8 mouse cellular contexts compared by ENCODE assay signal in the genomic region with DNA sequence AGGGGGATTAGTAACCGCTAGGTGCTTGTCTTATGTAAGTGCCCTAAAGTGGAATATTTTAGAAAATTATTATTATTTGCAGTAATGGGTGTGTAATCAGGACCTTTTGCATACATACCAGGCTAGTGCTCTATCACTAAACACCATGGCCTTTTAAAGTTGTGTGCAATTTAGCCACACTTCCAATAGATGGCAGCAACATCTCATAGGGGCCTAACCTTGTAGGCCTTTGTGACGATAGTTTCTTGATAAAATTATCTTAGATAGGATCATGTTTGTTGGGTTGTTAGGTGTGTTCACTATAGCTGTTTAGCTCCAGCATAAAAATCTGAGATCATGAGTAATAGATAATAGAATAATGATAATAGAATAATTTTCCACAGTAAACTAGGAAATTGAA. TPM values are rescaled to one million over a fixed set of nuclear protein-coding genes. Genes with fewer than 3 reads are reported as not detected.
DNase-seq lines count a peak whose midpoint lies in the region; ATAC-seq and TF ChIP-seq lines count a peak whose summit lies in the region.
"Had no signal": no experiment of that assay in that cellular context is flagged by ENCODE, and none has a peak within 500 bp of the region (broad histone marks: within the 10 kb centered on the region; RNA-seq: fewer than 3 reads in every experiment).

No protein-coding gene starts in this region.

- H3K9me3 ChIP-seq in G1E (replicated peaks), result no peaks in the 10 kb centered on the region

- 23% methylated on average over 2 of the region's 2 CpGs for WGBS in large intestine, adult 2 months

- TF ChIP-seq CTCF in G1E (IDR thresholded peaks at IDR 0.05; ENCODE audit: low read depth, low read length), result peak; percentile 15; the same call in 1 of the 2 replicates

- H3K27me3 ChIP-seq in G1E (ENCODE audit: insufficient read depth, low read length), result no peaks in the 10 kb centered on the region
- H3K27me3 ChIP-seq in splenic B cell, adult 2 months (ENCODE audit: control insufficient read depth, insufficient read depth, low read length, poor library complexity, severe bottlenecking), result no peaks in the 10 kb centered on the region

- H3K4me3 ChIP-seq in G1E (ENCODE audit: low read depth, low read length), result no peak overlapping the region

- no peaks in the 10 kb centered on the region for H3K36me3 ChIP-seq in G1E (replicated peaks)
- H3K36me3 ChIP-seq in splenic B cell, adult 2 months (ENCODE audit: control insufficient read depth, insufficient read depth, low read length, poor library complexity, severe bottlenecking), result no peaks in the 10 kb centered on the region

- peak; percentile 49 for DNase-seq in layer of hippocampus, adult 11-12 months (ENCODE audit: low spot score)
- no peak for DNase-seq in layer of hippocampus, postnatal 25 days (ENCODE audit: extremely low spot score in 1 of 2, low spot score in 1 of 2)
- no peak for DNase-seq in G1E (ENCODE audit: low spot score)
- DNase-seq in brain, adult 2 months (ENCODE audit: low read depth, low spot score), result peak; percentile 56
- peak; percentile 2 for DNase-seq in large intestine, adult 2 months (ENCODE audit: low read depth, low spot score)
- DNase-seq in splenic B cell, adult 2 months (ENCODE audit: low read depth, low spot score), result peak; percentile 39
- DNase-seq in ovary, postnatal 14 days (ENCODE audit: low spot score), result no peak

- ATAC-seq in G1E (ENCODE audit: extremely low read depth, insufficient number of reproducible peaks, low FRiP score, poor library complexity, severe bottlenecking), result no peak

- H3K4me1 ChIP-seq in G1E (ENCODE audit: insufficient read depth, low read depth, low read length), result no peaks in the 10 kb centered on the region

RNA-seq across cellular contexts. Expression of a gene that starts 11.3 kb away (rescaled TPM):
- total RNA-seq in layer of hippocampus, postnatal 25 days (2021), result not detected
- total RNA-seq in G1E (2014; fragmentation: Nextera tagmentation) (not detected in 2 replicates), G1E (2017) (0.33 TPM in 1 of 2 replicates, not detected in the other)
- polyA plus RNA-seq in G1E (2012), result not detected in 2 replicates
- polyA plus RNA-seq in large intestine, adult 2 months (2012; rRNA removed), result not detected in 2 replicates
- polyA plus RNA-seq: small intestine, adult 2 months had no signal

RNA-seq across cellular contexts. Expression of a gene that starts 18.6 kb away (rescaled TPM):
- total RNA-seq in layer of hippocampus, postnatal 25 days (2021), result not detected
- total RNA-seq in G1E (2014; fragmentation: Nextera tagmentation), result not detected in 2 replicates
- 0.12 and 0.22 TPM in 2 replicates for total RNA-seq in G1E (2017)
- not detected in 2 replicates for polyA plus RNA-seq in G1E (2012)
- not detected in 2 replicates for polyA plus RNA-seq in large intestine, adult 2 months (2012; rRNA removed)
- polyA plus RNA-seq: small intestine, adult 2 months had no signal

RNA-seq across cellular contexts. Expression of a gene that starts 31.2 kb away (rescaled TPM):
- not detected for total RNA-seq in layer of hippocampus, postnatal 25 days (2021)
- not detected in 2 replicates for total RNA-seq in G1E (2014; fragmentation: Nextera tagmentation)
- total RNA-seq in G1E (2017), result 0.05 TPM in 1 of 2 replicates, not detected in the other
- not detected in 2 replicates for polyA plus RNA-seq in G1E (2012)
- not detected in 2 replicates for polyA plus RNA-seq in large intestine, adult 2 months (2012; rRNA removed)
- polyA plus RNA-seq: small intestine, adult 2 months had no signal

RNA-seq across cellular contexts. Expression of a gene that starts 35.6 kb away (rescaled TPM):
- not detected for total RNA-seq in layer of hippocampus, postnatal 25 days (2021)
- total RNA-seq in G1E (2014; fragmentation: Nextera tagmentation) (not detected in 2 replicates), G1E (2017) (0.11 TPM in 1 of 2 replicates, not detected in the other)
- not detected in 2 replicates for polyA plus RNA-seq in G1E (2012)
- not detected in 2 replicates for polyA plus RNA-seq in large intestine, adult 2 months (2012; rRNA removed)
- polyA plus RNA-seq: small intestine, adult 2 months had no signal

RNA-seq across cellular contexts. Expression of a gene that starts 42.5 kb away (rescaled TPM):
- total RNA-seq in layer of hippocampus, postnatal 25 days (2021), result not detected
- total RNA-seq in G1E (2014; fragmentation: Nextera tagmentation) (not detected in 2 replicates), G1E (2017) (0.11 and 0.12 TPM in 2 replicates)
- polyA plus RNA-seq in G1E (2012), result not detected in 2 replicates
- not detected in 2 replicates for polyA plus RNA-seq in large intestine, adult 2 months (2012; rRNA removed)
- polyA plus RNA-seq: small intestine, adult 2 months had no signal

Comparison
In these comparisons a context has a peak if more than half of its experiments do, and no peak if none do; other contexts are left out.
1. DNase-seq: peak in layer of hippocampus, adult 11-12 months (single experiment), brain, adult 2 months (single experiment), large intestine, adult 2 months (single experiment) and splenic B cell, adult 2 months (single experiment); none in layer of hippocampus, postnatal 25 days (0 of 2), G1E (single experiment) and ovary, postnatal 14 days (single experiment).